Mouse (Mus musculus): Measurements from ENCODE around the gene Atf6. TPM values are rescaled to one million over a fixed set of nuclear protein-coding genes. Genes with fewer than 3 reads are reported as not detected.

The Atf6 gene
- polyA plus RNA-seq (2012; rRNA removed) = 21.9 and 23.6 TPM in 2 replicates

DNA sequence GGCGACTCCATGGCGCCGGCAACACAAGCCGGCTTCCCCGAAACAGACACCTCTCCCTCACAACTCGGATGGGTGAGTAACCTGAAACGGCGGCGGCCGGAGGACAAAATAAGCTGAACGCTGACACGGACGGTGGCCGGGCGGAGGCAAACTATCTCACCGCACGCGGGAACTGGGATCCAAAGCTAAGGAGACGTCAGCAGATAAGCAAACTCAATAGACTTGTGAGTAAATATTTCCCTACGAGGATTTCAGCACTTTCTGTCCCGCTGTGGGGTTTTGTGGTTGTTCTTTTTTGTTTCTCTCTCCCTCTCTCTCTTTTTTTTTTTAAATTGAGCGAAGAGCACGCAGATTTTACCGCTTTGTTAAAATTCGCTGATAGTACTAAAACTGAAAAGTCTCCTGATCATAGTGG, at the start of gene Atf6:
TSS of gene Atf6 (minus strand) at position 81 of the 415 bp plus-strand sequence.
- DNase-seq (ENCODE audit: extremely low spot score in 1 of 2, low spot score in 1 of 2) = peak; percentile 88 to 99

DNA sequence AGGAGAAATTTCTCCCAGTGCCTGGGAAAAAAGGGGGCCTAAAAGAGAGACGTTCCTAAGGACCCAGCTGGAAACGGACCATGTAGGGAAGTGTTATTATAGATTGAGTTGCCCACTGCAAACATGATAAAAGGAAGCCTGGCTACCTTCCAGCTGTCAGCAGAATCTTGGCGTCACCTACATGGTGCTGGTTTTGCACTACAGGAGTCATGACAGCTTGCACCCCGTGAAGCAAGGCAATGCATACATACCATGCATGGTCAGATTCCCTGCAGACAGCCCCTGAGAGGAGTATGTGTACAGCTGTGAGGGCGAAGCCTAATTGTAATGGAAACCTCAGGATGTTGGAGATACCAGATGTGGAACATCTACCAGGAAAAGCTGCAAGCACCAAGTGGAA, 48.1 kb upstream of the Atf6 start:
- no peak for DNase-seq (ENCODE audit: extremely low spot score in 1 of 2, low spot score in 1 of 2)

DNA sequence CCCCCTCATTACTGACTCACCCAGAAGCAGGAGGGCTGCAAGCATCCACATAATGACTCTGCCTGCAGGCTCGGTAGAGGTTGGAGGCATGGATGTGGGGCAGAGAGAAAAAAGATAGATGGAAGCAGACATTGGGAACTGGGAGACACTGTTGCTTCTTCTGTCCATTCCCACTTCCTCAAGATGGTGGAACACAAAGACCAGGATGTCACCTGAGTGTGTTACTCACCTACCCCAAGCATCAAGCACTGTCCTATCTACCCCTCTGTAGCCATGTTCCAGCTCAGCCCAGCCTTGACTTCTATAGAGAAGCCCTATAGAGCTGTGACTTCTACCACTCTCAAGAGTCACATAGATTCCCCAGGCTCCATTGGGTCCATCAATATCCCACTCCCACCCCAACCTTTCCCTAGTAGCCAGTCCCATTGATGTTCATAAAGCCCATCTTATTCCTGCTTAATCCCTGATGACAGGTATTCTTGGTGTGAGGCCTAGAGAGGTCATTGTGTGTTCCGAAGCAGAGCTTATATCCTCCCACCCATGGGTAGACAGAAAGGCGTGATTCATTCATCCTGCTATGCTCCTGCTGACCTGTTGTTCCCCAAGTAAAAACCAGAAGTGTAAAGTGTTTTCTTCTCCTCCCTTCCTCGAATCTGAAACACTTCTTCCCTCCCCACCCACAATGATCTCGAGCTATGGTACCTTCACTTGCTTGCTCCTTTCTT, 45.5 kb upstream of the Atf6 start, which contains the start of gene Fcrlb:
TSS of gene Fcrlb (minus strand) at position 51 of the 725 bp plus-strand sequence.
- no peak for DNase-seq (ENCODE audit: extremely low spot score in 1 of 2, low spot score in 1 of 2)

- DNase-seq (ENCODE audit: extremely low spot score in 1 of 2, low spot score in 1 of 2) = no peak
Measured at GRCm38 (mm10) chr1:170911907-170912660, 44.5 kb upstream of the Atf6 start.

DNA sequence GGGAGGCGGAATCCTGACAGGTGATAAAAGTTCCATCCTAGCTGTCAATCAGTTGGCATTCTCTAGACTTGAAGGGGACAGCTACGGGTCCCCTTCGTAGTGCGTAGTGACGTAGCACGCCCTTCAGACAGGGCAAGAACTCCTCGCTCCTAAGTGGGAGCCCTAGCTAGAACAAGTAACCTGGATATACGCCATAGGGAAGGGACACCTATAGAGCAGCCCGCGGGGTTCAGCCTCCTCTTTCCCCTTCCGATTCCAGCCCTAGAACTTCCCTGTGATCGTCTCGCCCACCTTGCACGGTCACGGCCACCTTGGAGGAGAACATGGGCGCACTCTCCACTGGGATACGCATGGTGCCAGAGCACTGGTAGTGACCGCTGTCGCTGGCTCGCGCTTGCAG, 40.8 kb upstream of the Atf6 start:
- no peak for DNase-seq (ENCODE audit: extremely low spot score in 1 of 2, low spot score in 1 of 2)

DNA sequence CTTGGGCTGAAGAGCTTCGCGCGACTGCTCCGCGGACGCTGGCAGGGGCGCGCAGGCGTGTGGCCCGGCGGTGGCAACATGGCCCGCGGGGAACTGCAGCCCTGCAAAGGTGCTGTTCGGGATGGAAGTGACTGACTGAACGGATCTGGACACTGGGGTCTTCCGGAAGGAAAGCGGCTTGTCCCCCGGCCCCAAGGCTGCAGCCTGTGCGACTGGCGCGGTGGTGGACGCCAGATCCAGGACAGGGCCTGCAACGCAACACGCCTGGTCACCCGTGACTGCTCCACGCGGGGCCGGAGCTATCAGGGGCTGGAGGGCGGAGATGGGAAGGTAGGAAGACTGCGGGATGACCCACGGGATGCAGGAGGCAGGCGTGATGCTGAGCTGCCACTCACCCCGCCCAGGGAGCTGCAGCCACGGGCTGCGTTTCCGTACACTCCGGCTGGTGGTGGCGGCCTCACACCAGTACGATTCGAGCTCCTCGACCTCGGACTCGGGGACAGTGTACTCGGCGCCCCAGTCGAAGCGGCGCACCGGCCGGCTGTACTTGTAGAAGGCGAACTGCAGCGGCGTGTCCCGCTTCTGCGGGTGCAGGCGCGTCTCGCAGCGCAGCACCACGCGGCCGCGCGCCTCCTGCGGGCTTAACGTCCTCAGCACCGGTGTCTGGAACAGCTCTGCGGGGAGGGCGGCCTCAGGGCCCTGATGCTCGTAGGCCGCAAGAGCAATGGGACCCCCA, 40.1 kb upstream of the Atf6 start:
- peak in 1 of 2 experiments; percentile 35 for DNase-seq (ENCODE audit: extremely low spot score in 1 of 2, low spot score in 1 of 2)

GRCm38 (mm10) chr1:170907111-170907455, 39.5 kb upstream of the Atf6 start:
- no peak for DNase-seq (ENCODE audit: extremely low spot score in 1 of 2, low spot score in 1 of 2)

DNA sequence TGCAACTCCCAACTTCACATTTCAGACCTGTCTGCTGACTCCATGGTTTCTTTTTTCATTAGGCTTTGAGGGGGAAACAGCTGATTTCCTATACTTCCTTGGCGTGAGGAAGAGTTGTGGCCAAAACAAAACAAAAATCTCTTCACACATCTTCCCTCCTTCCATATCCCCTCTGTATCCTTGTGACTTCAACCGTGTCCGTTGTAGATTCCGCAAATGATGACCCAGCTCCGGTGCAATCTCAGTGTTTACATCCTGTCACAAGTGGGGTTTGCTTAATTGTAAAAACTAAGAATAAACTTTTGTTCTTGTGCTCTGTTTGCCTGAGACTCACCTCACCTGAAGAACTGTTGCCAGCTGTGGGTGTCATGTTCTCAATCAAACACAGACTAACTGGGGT, 35.9 kb upstream of the Atf6 start:
- no peak for DNase-seq (ENCODE audit: extremely low spot score in 1 of 2, low spot score in 1 of 2)

GRCm38 (mm10) chr1:170901536-170902238, 34.1 kb upstream of the Atf6 start:
- DNase-seq (ENCODE audit: extremely low spot score in 1 of 2, low spot score in 1 of 2) = peak; percentile 61 to 96

DNA sequence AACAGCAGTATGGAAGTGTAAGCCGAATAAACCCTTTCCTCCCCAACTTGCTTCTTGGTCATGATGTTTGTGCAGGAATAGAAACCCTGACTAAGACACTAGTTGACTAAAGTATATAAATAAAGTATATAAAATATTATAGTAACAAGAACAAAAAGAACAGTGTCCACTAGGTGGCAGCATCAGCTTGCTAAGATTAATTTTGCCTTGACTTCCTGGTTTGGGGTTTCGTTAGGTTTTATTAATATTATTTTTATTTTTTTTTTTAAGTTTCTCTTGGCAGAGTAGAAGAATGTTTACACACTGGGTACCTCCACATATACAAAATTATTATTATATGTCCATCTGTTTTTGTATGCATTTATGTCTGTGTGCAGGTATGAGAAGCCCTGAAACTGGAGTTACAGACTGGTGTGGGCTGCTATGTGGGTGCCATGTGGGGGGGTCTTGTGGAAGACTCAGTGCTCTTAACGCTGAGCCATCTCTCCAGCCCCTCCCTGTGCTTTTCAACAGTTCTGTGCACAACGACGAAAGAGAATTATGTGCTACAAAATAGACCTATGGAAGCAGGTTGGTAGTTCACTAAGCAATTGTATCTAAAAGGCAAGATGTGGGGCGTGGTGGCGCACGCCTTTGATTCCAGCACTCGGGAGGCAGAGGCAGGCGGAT, 33.4 kb upstream of the Atf6 start:
- peak in 1 of 2 experiments; percentile 90 for DNase-seq (ENCODE audit: extremely low spot score in 1 of 2, low spot score in 1 of 2)

- no peak for DNase-seq (ENCODE audit: extremely low spot score in 1 of 2, low spot score in 1 of 2)
Measured at GRCm38 (mm10) chr1:170898413-170899075, 31.0 kb upstream of the Atf6 start.

DNA sequence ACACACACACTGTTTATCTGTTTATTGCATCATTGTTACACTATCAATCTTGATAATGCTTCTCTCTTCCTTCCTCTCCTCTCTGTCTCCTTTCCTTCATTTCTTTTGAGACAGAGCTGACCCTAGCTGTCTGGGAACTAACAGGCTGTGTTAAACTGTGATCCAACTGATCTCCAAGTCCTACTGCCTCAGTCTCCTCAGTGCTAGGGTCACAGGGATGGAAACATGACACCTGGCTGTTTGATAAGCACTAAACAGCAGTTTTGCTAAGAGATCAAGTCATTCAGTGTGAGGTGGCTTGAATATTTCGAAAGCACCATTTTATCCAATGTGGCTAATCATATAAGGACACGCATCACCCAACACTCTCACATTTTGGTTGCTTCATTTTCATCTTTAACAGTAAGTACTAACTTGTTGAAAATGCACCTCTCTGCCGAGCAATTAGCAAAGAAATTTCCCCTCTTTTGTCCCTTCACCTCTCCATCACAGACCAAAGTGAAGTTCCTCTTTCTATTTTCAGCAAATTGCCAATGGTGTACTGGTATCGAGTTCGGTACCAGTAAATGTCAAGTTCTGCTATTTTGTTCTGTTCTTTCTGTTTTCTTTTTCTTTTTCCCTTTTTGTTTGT, 29.2 kb upstream of the Atf6 start:
- DNase-seq (ENCODE audit: extremely low spot score in 1 of 2, low spot score in 1 of 2) = no peak

GRCm38 (mm10) chr1:170894603-170895602, 27.3 kb upstream of the Atf6 start:
- peak in 1 of 2 experiments; percentile 81 for DNase-seq (ENCODE audit: extremely low spot score in 1 of 2, low spot score in 1 of 2)

DNA sequence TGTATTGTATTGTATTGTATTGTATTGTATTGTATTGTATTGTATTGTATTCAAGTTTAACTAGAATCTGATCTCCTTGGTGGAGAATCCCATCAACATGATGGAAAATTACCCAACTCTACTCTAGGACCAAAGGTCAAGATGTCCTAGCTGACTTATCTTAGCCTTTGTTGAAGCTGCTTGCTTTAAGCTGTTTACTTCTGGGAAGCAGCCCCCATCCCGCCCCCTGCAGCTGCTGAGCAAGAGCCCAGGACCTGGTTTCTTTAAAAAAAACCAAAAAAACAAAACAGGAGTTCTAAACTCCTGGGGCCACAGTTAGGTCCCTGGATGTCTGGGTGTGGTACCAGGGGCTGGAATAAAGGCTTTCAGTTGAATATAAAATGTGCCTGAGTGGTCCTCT, 24.7 kb upstream of the Atf6 start:
- no peak for DNase-seq (ENCODE audit: extremely low spot score in 1 of 2, low spot score in 1 of 2)

- no peak for DNase-seq (ENCODE audit: extremely low spot score in 1 of 2, low spot score in 1 of 2)
Measured at GRCm38 (mm10) chr1:170891646-170892045, 24.1 kb upstream of the Atf6 start.

DNA sequence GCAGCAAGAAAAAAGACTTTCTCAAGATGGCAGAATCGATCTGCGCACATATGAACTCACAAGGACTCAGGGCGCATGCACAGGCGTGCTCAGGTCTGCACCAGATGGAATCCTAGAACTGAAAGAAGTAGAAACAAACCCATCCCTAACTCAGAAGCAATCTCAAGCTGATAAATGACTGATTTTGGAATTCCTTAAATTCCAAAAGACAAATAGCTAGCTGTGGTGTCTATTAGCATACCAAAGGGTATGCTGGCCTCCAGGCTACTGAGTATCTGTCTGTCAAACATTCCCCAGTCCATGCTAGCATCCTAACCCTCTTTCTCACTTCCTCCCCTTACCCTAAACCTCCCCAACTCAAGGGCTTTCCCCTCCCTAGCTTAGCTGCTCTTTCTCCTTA, 21.7 kb upstream of the Atf6 start:
- DNase-seq (ENCODE audit: extremely low spot score in 1 of 2, low spot score in 1 of 2) = no peak

DNA sequence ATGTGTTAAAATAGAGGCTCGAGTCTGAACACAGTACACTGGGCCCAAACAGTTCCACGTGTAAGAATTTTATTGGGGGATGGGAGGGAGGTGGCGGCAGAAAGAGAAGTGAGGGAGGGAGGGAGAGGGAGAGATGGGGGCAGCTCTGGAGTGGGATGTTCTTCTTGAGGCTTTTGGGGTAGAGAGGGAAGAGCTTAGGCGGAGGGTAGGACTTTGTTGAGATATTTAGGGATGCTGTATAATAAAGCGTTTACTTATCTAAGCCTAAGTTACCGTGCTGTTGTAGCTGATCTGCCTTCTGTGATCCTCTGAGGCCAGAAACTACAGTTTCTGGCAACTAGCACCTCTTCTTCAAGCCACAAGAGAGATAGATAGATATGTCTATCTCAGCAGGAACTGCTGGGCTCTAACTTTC, 18.5 kb upstream of the Atf6 start:
- DNase-seq (ENCODE audit: extremely low spot score in 1 of 2, low spot score in 1 of 2) = no peak

- peak; percentile 81 to 93 for DNase-seq (ENCODE audit: extremely low spot score in 1 of 2, low spot score in 1 of 2)
Measured at GRCm38 (mm10) chr1:170884978-170885561, 17.5 kb upstream of the Atf6 start, which contains the start of the genes Gm26620 and Dusp12. Gm26620 (plus strand) TSS chr1:170885065. Dusp12 (minus strand) TSS chr1:170885540.
